Mouse (Mus musculus): ENCODE measurements around the gene Faf2.

GRCm38 (mm10) chr13:54694348-54695060 lies 72.9 kb downstream of the Faf2 start:
- TF ChIP-seq HCFC1 (IDR thresholded peaks at IDR 0.05; ENCODE audit: borderline replicate concordance, insufficient read depth, low read length) = peak; percentile 100
- no peak for TF ChIP-seq ZNF384 (IDR thresholded peaks at IDR 0.05; ENCODE audit: low read depth, low read length)
